Mouse (Mus musculus): ENCODE measurements around the gene Hspa8.

DNA sequence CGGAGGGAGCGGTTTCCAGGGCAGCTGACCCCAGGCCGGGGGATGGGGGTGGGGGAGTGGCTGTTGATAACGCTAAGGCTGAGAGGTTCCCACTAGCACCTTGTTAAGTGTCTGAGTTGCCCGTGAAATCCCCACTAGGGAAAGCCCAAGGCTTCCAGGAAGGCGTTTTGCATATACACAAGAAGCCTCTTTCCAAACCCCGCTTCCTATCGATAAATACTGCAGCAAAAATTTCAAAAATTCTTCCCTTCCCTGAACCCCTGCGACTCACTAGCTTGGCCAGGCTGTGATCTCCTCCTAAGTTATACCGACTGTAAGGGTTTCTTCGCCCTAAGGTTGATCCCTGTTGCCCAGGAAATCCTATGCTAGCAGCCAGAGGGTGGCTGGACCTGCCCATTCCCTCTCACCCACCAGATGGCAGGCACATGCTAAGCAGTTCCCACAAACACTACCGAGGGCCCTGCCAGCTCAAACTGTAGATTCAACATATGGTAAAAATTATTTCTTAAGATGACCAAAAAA is 43.6 kb upstream of the Hspa8 start:
- TF ChIP-seq POLR2A (IDR thresholded peaks at IDR 0.05; ENCODE audit: control insufficient read depth, extremely low read depth, insufficient read depth, low read length, poor library complexity) (no peak), CTCF (IDR thresholded peaks at IDR 0.05; ENCODE audit: borderline replicate concordance, control insufficient read depth, extremely low read depth, insufficient read depth, low read length, poor library complexity) (no peak)
